Mouse (Mus musculus) kidney, adult 9 months (tissue): ENCODE results near the gene Sprtn.

Experiments used
- DNase-seq: peaks from one replicate; pipeline ENCODE4 v3.0.0; 2022

Sprtn gene

GRCm38 (mm10) chr8:124947865-124948732 is 50.4 kb downstream of the Sprtn start:
- DNase-seq = peak; percentile 48

GRCm38 (mm10) chr8:124948733-124949111 is 51.0 kb downstream of the Sprtn start:
- DNase-seq = no peak

- DNase-seq = peak; percentile 91
Observed at GRCm38 (mm10) chr8:124949209-124950068, 51.8 kb downstream of the Sprtn start, which contains the start of gene Egln1. Egln1 (minus strand) TSS chr8:124949324.

GRCm38 (mm10) chr8:124950069-124950456 is 52.4 kb downstream of the Sprtn start:
- DNase-seq = no peak

GRCm38 (mm10) chr8:124950865-124951264 is 53.2 kb downstream of the Sprtn start:
- DNase-seq = no peak

- peak; percentile 38 for DNase-seq
Observed at GRCm38 (mm10) chr8:124953188-124953587, 55.5 kb downstream of the Sprtn start.

GRCm38 (mm10) chr8:124954572-124955082 is 56.9 kb downstream of the Sprtn start:
- DNase-seq = no peak
